Mouse (Mus musculus): ENCODE measurements around the gene Mtus2. TPM values are rescaled to one million over a fixed set of nuclear protein-coding genes. Genes with fewer than 3 reads are reported as not detected.

The Mtus2 gene
- total RNA-seq, 1 experiment: 11.0 TPM

DNA sequence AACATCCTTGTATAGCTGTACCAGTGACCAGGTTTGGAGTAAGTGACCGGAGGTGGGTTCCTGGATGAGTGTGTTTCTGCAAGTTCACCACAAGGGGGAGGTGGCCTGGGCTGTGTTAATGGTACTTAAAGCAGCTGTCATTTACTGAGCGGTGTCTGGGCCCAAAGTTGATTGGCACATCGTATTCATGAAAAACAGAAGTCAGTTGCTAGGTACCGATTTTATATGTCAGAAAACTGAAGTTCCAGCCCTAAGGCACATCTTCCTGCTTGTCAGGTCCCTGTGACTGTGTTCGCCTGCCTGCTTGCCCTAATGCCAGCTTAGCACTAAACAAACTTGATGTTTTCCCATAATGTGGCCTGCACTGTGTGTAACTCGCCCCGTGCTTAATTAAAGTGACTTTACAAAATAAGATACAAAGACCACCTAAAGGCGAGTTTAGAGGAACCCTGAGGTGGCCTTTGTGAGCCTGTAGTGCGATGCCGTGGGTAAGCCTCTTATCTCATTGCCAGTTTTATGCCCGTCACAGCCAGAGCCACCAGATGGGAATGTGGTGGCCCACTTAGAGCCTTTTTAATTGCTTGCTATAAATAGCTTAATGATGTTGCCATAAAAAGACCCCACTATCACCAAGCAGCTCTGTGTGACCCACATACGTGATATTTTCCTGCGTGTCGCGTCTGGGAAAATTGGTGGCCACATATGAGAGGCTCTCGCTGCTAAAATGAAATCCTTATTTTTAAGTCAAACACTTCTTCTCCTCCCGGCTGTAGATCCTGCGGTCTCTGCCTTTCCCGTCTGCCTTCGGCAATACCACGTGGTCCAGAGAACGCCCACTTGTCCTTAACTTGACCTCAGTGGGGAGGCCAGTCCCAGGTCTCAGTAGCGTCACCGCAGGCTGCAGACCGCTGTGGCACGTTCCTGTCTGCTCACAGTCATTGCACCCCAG lies 69.6 kb downstream of the Mtus2 start:
- DNase-seq (ENCODE audit: low read depth, low spot score): peak; percentile 45
- no peaks in the 10 kb centered on the region for H3K9me3 ChIP-seq (ENCODE audit: control insufficient read depth, insufficient read depth, low read depth, low read length)
- in situ Hi-C loops (cut with MboI; ENCODE audit: low sequenced_read_pairs in 2 of 2, unreplicated experiment in 2 of 2): no loop called here
- H3K4me3 ChIP-seq (ENCODE audit: insufficient read depth in 1 of 2, low read depth in 1 of 2, low read length in 2 of 2, poor library complexity in 1 of 2, severe bottlenecking in 1 of 2): peak overlapping the region; percentile 33 to 50; a peak in 3 of 4 replicates
- TF ChIP-seq CHD2 (IDR thresholded peaks at IDR 0.05; ENCODE audit: low read depth, low read length) (no peak), ZC3H11A (IDR thresholded peaks at IDR 0.05; ENCODE audit: borderline replicate concordance, low read depth, low read length) (no peak), ZNF384 (IDR thresholded peaks at IDR 0.05; ENCODE audit: low read depth, low read length) (no peak), HCFC1 (IDR thresholded peaks at IDR 0.05; ENCODE audit: borderline replicate concordance, insufficient read depth, low read length) (no peak), MAFK (IDR thresholded peaks at IDR 0.05; ENCODE audit: insufficient read depth, low read depth, low read length) (no peak)
- no peaks in the 10 kb centered on the region for H3K36me3 ChIP-seq (ENCODE audit: control insufficient read depth, insufficient read depth, low read length, poor library complexity, severe bottlenecking)
- H3K27ac ChIP-seq (ENCODE audit: insufficient read depth, low read depth, low read length, poor library complexity, severe bottlenecking): no peak overlapping the region
- H3K4me1 ChIP-seq (ENCODE audit: control insufficient read depth in 2 of 2, insufficient read depth in 2 of 2, low read length in 2 of 2, poor library complexity in 1 of 2): peaks cover 0 to 9% of the 10 kb centered on the region in 2 experiments; a peak in 1 of 4 replicates
- peak overlapping the region; percentile 19; the same call in 1 of the 2 replicates for H3K9ac ChIP-seq (ENCODE audit: insufficient read depth, low read depth, low read length, poor library complexity, severe bottlenecking)

DNA sequence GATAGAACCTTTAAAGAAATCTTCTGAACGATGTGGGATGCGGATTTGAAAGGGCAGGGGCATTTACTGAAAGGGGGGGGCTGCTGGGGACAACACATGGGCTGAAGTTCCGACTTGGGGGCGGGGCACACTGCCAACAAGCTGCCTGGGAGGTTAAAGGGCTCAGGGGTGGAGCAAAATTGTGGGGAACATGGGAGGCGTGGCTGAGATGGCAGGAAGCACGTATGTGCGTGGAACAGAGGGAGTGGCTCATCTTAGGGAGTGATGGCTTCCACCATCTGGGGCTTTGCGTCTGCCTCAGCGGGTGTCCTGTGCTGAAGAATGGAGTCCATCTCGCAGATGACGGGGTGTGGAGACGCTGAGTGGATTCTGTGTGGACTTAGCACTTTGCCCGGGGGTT lies 70.9 kb downstream of the Mtus2 start:
- H3K27ac ChIP-seq (ENCODE audit: insufficient read depth, low read depth, low read length, poor library complexity, severe bottlenecking): no peak overlapping the region
- H3K4me1 ChIP-seq (ENCODE audit: control insufficient read depth in 2 of 2, insufficient read depth in 2 of 2, low read length in 2 of 2, poor library complexity in 1 of 2): peaks cover 0 to 9% of the 10 kb centered on the region in 2 experiments; a peak in 1 of 4 replicates
- in situ Hi-C loops (cut with MboI; ENCODE audit: low sequenced_read_pairs in 2 of 2, unreplicated experiment in 2 of 2): no loop called here
- DNase-seq (ENCODE audit: low read depth, low spot score): peak; percentile 63
- TF ChIP-seq MAFK (IDR thresholded peaks at IDR 0.05; ENCODE audit: insufficient read depth, low read depth, low read length) (no peak), ZC3H11A (IDR thresholded peaks at IDR 0.05; ENCODE audit: borderline replicate concordance, low read depth, low read length) (no peak), HCFC1 (IDR thresholded peaks at IDR 0.05; ENCODE audit: borderline replicate concordance, insufficient read depth, low read length) (no peak), CHD2 (IDR thresholded peaks at IDR 0.05; ENCODE audit: low read depth, low read length) (no peak), ZNF384 (IDR thresholded peaks at IDR 0.05; ENCODE audit: low read depth, low read length) (no peak)
- H3K4me3 ChIP-seq (ENCODE audit: insufficient read depth in 1 of 2, low read depth in 1 of 2, low read length in 2 of 2, poor library complexity in 1 of 2, severe bottlenecking in 1 of 2): peak overlapping the region; percentile 30 to 63
- H3K36me3 ChIP-seq (ENCODE audit: control insufficient read depth, insufficient read depth, low read length, poor library complexity, severe bottlenecking): no peaks in the 10 kb centered on the region
- H3K9ac ChIP-seq (ENCODE audit: insufficient read depth, low read depth, low read length, poor library complexity, severe bottlenecking): peak overlapping the region; percentile 30; the same call in 1 of the 2 replicates
- no peaks in the 10 kb centered on the region for H3K9me3 ChIP-seq (ENCODE audit: control insufficient read depth, insufficient read depth, low read depth, low read length)

DNA sequence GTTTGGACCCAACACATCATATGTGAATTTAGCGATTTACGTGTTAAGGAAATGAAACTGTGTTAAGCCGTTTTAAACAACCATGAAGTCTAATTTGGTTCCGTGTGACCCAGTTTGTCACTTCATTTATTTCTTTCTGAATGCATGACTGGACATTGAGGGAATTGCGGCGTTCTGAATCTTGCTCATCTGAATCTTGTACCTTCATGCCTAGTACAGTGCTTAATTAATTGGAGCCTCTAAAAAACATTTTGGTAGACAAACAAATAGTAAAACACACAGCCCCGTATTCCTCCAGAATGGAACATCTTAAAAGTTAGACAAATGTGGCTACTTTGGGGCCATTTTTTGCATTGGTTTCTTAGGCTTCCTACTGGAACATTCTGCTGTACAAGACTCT lies 84.5 kb downstream of the Mtus2 start:
- TF ChIP-seq ZC3H11A (IDR thresholded peaks at IDR 0.05; ENCODE audit: borderline replicate concordance, low read depth, low read length): no peak
- TF ChIP-seq CHD2 (IDR thresholded peaks at IDR 0.05; ENCODE audit: low read depth, low read length): no peak
- TF ChIP-seq MAFK (IDR thresholded peaks at IDR 0.05; ENCODE audit: insufficient read depth, low read depth, low read length): no peak
- no peak for TF ChIP-seq ZNF384 (IDR thresholded peaks at IDR 0.05; ENCODE audit: low read depth, low read length)
- TF ChIP-seq HCFC1 (IDR thresholded peaks at IDR 0.05; ENCODE audit: borderline replicate concordance, insufficient read depth, low read length): no peak
- no peak overlapping the region for H3K9ac ChIP-seq (ENCODE audit: insufficient read depth, low read depth, low read length, poor library complexity, severe bottlenecking)
- H3K4me3 ChIP-seq (ENCODE audit: insufficient read depth in 1 of 2, low read depth in 1 of 2, low read length in 2 of 2, poor library complexity in 1 of 2, severe bottlenecking in 1 of 2): no peak overlapping the region
- H3K27ac ChIP-seq (ENCODE audit: insufficient read depth, low read depth, low read length, poor library complexity, severe bottlenecking): no peak overlapping the region
- no peak for DNase-seq (ENCODE audit: low read depth, low spot score)
- in situ Hi-C loops (cut with MboI; ENCODE audit: low sequenced_read_pairs in 2 of 2, unreplicated experiment in 2 of 2): no loop called here
- H3K36me3 ChIP-seq (ENCODE audit: control insufficient read depth, insufficient read depth, low read length, poor library complexity, severe bottlenecking): no peaks in the 10 kb centered on the region
- no peaks in the 10 kb centered on the region for H3K4me1 ChIP-seq (ENCODE audit: control insufficient read depth in 2 of 2, insufficient read depth in 2 of 2, low read length in 2 of 2, poor library complexity in 1 of 2)
- no peaks in the 10 kb centered on the region for H3K9me3 ChIP-seq (ENCODE audit: control insufficient read depth, insufficient read depth, low read depth, low read length)

GRCm38 (mm10) chr5:148048200-148048599 lies 91.1 kb downstream of the Mtus2 start:
- H3K9me3 ChIP-seq (ENCODE audit: control insufficient read depth, insufficient read depth, low read depth, low read length): no peaks in the 10 kb centered on the region
- TF ChIP-seq HCFC1 (IDR thresholded peaks at IDR 0.05; ENCODE audit: borderline replicate concordance, insufficient read depth, low read length): no peak
- no peak for DNase-seq (ENCODE audit: low read depth, low spot score)
- H3K4me1 ChIP-seq (ENCODE audit: control insufficient read depth in 2 of 2, insufficient read depth in 2 of 2, low read length in 2 of 2, poor library complexity in 1 of 2): no peaks in the 10 kb centered on the region
- H3K9ac ChIP-seq (ENCODE audit: insufficient read depth, low read depth, low read length, poor library complexity, severe bottlenecking): no peak overlapping the region
- in situ Hi-C loops (cut with MboI; ENCODE audit: low sequenced_read_pairs in 2 of 2, unreplicated experiment in 2 of 2): no loop called here
- no peaks in the 10 kb centered on the region for H3K36me3 ChIP-seq (ENCODE audit: control insufficient read depth, insufficient read depth, low read length, poor library complexity, severe bottlenecking)
- H3K27ac ChIP-seq (ENCODE audit: insufficient read depth, low read depth, low read length, poor library complexity, severe bottlenecking): no peak overlapping the region
- no peak overlapping the region for H3K4me3 ChIP-seq (ENCODE audit: insufficient read depth in 1 of 2, low read depth in 1 of 2, low read length in 2 of 2, poor library complexity in 1 of 2, severe bottlenecking in 1 of 2)
